Mouse (Mus musculus) brain, embryonic 14.5 days (tissue): ENCODE results near the gene Apoc4.

Experiments
- CTCF ChIP-seq: fragments of 200-500 bp; IDR thresholded peaks from 2 replicates; pipeline ENCODE4 v1.5.1; 2012; ENCODE audit warnings: inconsistent platforms, mild to moderate bottlenecking, moderate library complexity, borderline replicate concordance; ENCODE audit not compliant: insufficient read depth, insufficient read length; ENCODE audit errors: extremely low read depth
- POLR2A ChIP-seq: fragments of 200-500 bp; IDR thresholded peaks from 2 replicates; pipeline ENCODE4 v1.6.1; 2012; ENCODE audit warnings: mild to moderate bottlenecking, inconsistent platforms, borderline replicate concordance; ENCODE audit not compliant: poor library complexity, insufficient read depth, insufficient read length, severe bottlenecking; ENCODE audit errors: extremely low read depth

DNA sequence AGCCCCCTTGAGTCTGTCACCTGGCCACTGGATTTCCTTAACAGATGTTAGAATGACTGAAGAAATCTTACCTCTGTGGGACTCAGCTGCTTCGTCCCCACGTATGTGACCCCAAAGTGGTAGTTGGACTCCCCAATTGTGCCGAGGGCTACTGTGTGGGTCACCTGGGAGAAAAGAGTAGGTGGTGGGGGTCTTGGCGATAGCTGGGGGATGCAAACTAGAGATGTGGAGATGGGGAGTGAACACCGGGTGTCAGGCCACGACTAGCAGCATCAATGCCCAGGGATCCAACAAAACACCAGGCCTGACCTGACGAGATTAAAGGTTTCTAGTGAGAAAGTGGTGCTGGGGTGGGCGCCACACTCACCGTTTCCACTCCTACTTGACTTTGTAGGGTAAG lies 32.3 kb upstream of the Apoc4 start:
- TF ChIP-seq POLR2A (no peak), CTCF (no peak)
